Mouse (Mus musculus) G1E (cell line): Measurements from ENCODE around the gene Pdgfb.

Experiments
- CTCF ChIP-seq: IDR thresholded peaks from 2 replicates; pipeline ENCODE4 v1.5.1; 2012; ENCODE audit warnings: low read depth, low read length, inconsistent platforms, mixed read lengths
- GATA2 ChIP-seq: IDR thresholded peaks from 2 replicates; pipeline ENCODE4 v1.6.1; 2012; ENCODE audit warnings: low read depth, low read length, inconsistent platforms, borderline replicate concordance
- TAL1 ChIP-seq: conservative IDR thresholded peaks from 2 replicates; pipeline ENCODE4 v1.6.1; 2012; ENCODE audit warnings: low read depth, low read length, inconsistent platforms, mixed read lengths

- TF ChIP-seq CTCF: no peak
- no peak for TF ChIP-seq TAL1
- no peak for TF ChIP-seq GATA2
Measured at GRCm38 (mm10) chr15:79970491-79970890, 44.3 kb downstream of the Pdgfb start.
